Mouse (Mus musculus): Measurements from ENCODE around the gene Glipr1.

DNA sequence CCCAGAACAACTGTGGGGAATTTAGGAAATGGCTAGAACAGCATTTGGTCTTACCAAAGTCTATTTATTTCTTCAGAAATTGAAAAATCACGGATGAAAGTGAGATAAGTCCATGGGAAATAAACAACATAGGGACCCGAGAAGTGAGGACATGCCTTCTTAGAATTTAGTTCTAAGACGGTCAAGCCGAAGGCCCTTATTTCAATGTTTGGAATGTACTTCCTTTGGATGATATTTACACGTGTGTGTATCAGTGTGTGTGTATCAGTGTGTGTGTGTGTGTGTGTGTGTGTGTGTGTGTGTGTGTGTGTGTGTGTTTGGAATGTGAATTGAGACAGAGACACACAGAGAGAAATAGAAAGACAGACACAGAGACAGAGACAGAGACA is 65.3 kb downstream of the Glipr1 start:
- no peak for TF ChIP-seq POLR2A (IDR thresholded peaks at IDR 0.05; ENCODE audit: borderline replicate concordance, extremely low read depth, insufficient read depth, insufficient read length, poor library complexity, severe bottlenecking)
- TF ChIP-seq CTCF (IDR thresholded peaks at IDR 0.05; ENCODE audit: borderline replicate concordance, extremely low read depth, insufficient read depth, insufficient read length), result no peak

Data from brain, embryonic 14.5 days (tissue).